Mouse (Mus musculus) cerebellum, adult 2 months (tissue): ENCODE measurements around the gene Csl. TPM values are rescaled to one million over a fixed set of nuclear protein-coding genes. Genes with fewer than 3 reads are reported as not detected.

ENCODE experiments used
- DNase-seq, 2 experiments: peaks; one replicate each; pipeline ENCODE4 v3.0.0; 2021
- H3K27ac ChIP-seq: fragments of 200-500 bp; 2 replicates; pipeline ENCODE4 v1.5.1; 2012; ENCODE audit warnings: low read length, control low read depth, inconsistent platforms; ENCODE audit not compliant: insufficient read depth
- H3K27me3 ChIP-seq: fragments of 200-500 bp; 2 replicates; pipeline ENCODE4 v1.6.1; 2012; ENCODE audit warnings: inconsistent platforms, mild to moderate bottlenecking, low read length, moderate library complexity; ENCODE audit not compliant: control insufficient read depth, insufficient read depth
- H3K4me1 ChIP-seq: fragments of 200-500 bp; 2 replicates; pipeline ENCODE4 v1.6.1; 2011; ENCODE audit warnings: low read length; ENCODE audit not compliant: control insufficient read depth, insufficient read depth
- H3K4me3 ChIP-seq: fragments of 200-500 bp; replicated peaks from 2 replicates; pipeline ENCODE3; 2011; ENCODE audit warnings: mild to moderate bottlenecking, low read depth, low read length, control low read depth; ENCODE audit not compliant: insufficient read depth
- CTCF ChIP-seq: fragments of 200-500 bp; IDR thresholded peaks from 2 replicates; pipeline ENCODE4 v1.5.1; 2011; ENCODE audit warnings: low read depth, mild to moderate bottlenecking, control low read depth, low read length, moderate library complexity, borderline replicate concordance; ENCODE audit not compliant: insufficient read depth
- POLR2A ChIP-seq: fragments of 200-500 bp; IDR thresholded peaks from 2 replicates; pipeline ENCODE4 v1.6.1; 2011; ENCODE audit warnings: low read length, control low read depth, borderline replicate concordance; ENCODE audit not compliant: insufficient read depth
- WGBS: fragments of 180-500 bp; shearing (Covaris S2); methylation state at CpG from one replicate; pipeline ENCODE4 v1.1.7; 2018; 5-methylcytosine and 5-hydroxymethylcytosine counted together
- polyA plus RNA-seq: library from polyadenylated mRNA; depleted of rRNA; stranded (reverse); fragments of >200 nt; gene quantifications from 2 replicates; pipeline ENCODE4 v1.2.3, GENCODE M21; 2012; rRNA removed

Gene Csl
- polyA plus RNA-seq: not detected in 2 replicates

DNA sequence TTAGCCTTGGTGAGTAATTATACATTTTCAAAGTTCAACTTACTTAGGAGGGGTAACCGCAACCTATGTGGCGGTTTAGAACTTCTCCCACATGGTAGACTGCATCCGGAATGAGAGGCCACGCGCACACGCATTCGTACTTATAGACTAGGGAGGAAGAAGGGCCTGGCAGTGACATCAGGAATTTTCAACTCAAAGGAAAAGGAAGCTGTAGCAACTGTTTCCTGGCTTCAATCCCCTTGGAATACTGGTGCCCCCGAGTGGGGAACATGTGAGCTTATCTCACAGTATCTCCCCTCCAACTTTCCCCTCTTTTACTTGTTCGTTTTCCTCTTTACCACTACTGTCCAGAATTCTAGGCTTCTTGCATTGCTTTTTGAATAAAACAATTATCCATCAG lies at the start of gene Csl:
TSS of gene Csl (minus strand) at position 101 of the 400 bp plus-strand sequence.
- Histone ChIP-seq H3K27ac (no peak within 1 kb of the TSS), H3K4me1 (no peaks in the 10 kb centered on the region), H3K4me3 (no peak within 1 kb of the TSS), H3K27me3 (no peaks in the 10 kb centered on the region)
- no peak for DNase-seq
- 95% methylated on average over 9 of the region's 9 CpGs for WGBS
- TF ChIP-seq CTCF (no peak), POLR2A (no peak)

- no peaks in the 10 kb centered on the region for H3K27me3 ChIP-seq
- DNase-seq: no peak
- H3K4me1 ChIP-seq: no peaks in the 10 kb centered on the region
- TF ChIP-seq POLR2A (no peak), CTCF (no peak)
- no peak overlapping the region for H3K27ac ChIP-seq
- WGBS: 19% methylated on average over 2 of the region's 2 CpGs
- no peak overlapping the region for H3K4me3 ChIP-seq
Measured at GRCm38 (mm10) chr10:99789418-99789817, 30.0 kb upstream of the Csl start.

GRCm38 (mm10) chr10:99774228-99775120 lies 15.0 kb upstream of the Csl start:
- H3K4me3 ChIP-seq: no peak overlapping the region
- DNase-seq: peak in 1 of 2 experiments; percentile 8
- H3K4me1 ChIP-seq: no peaks in the 10 kb centered on the region
- WGBS: 56% methylated on average over 12 of the region's 12 CpGs
- no peak for TF ChIP-seq CTCF
- TF ChIP-seq POLR2A: no peak
- H3K27me3 ChIP-seq: no peaks in the 10 kb centered on the region
- H3K27ac ChIP-seq: no peak overlapping the region

- H3K27ac ChIP-seq: no peak overlapping the region
- no peaks in the 10 kb centered on the region for H3K4me1 ChIP-seq
- DNase-seq: no peak
- 75% methylated on average over 2 of the region's 2 CpGs for WGBS
- H3K27me3 ChIP-seq: no peaks in the 10 kb centered on the region
- TF ChIP-seq CTCF (no peak), POLR2A (no peak)
- no peak overlapping the region for H3K4me3 ChIP-seq
Measured at GRCm38 (mm10) chr10:99750146-99750545, 9.3 kb downstream of the Csl start.

GRCm38 (mm10) chr10:99748668-99749260 lies 10.7 kb downstream of the Csl start:
- Histone ChIP-seq H3K4me1 (no peaks in the 10 kb centered on the region), H3K4me3 (no peak overlapping the region), H3K27ac (no peak overlapping the region), H3K27me3 (no peaks in the 10 kb centered on the region)
- WGBS: 87% methylated on average over 2 of the region's 2 CpGs
- DNase-seq: no peak
- TF ChIP-seq POLR2A: no peak

DNA sequence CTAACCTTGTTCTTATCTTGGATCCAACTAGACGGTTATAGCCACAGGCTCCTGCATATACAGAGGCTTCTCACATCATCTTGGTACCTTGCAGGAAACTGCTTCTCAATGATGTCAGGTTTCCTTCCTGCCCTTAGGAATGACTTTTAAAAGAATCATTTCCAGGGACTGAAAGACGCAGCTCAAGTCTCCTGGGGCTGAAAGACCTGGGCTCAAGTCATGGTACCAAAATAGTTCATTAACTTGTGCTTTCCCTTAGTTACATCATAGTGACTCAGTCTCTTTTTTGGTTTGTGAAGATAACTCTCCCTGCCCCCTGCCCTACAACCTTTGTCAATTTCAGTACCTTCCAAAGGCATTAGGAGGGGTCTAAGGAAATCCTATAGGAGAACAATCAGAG lies 11.4 kb downstream of the Csl start:
- TF ChIP-seq CTCF: no peak
- TF ChIP-seq POLR2A: no peak
- Histone ChIP-seq H3K27me3 (no peaks in the 10 kb centered on the region), H3K27ac (no peak overlapping the region), H3K4me1 (no peaks in the 10 kb centered on the region), H3K4me3 (no peak overlapping the region)
- WGBS: 51% methylated on average over 2 of the region's 2 CpGs
- no peak for DNase-seq

DNA sequence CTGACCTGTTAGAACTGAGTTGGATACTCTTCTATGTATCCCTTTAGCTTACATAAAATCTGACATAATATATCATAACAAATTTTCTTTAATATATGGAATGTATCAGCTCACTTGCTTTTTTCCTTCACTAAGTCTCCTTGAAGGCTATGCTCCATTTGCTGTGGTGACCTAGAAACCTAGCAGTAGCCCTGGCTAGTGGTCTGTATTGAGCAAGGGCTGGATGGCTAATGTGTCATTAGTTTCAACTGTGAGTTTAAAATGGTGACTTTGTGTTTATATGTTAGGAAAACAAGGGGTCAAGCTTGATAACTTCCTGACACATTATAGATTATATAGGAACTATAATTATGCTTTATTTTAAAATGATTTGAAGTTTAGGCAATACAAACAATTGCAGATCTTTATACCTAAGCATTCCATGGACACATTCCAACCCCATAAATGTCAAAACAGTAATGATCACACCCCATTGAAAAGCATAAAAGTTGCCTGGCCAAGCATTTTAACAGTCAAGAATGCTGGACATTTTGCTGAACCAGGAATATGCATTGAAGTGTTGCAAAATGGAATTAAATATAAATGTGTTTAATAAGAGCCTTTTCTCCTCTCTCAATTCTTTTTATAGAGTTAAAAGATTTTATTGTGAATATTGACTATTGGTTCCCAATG lies 17.7 kb downstream of the Csl start:
- TF ChIP-seq CTCF (no peak), POLR2A (no peak)
- no peaks in the 10 kb centered on the region for H3K27me3 ChIP-seq
- H3K4me1 ChIP-seq: no peaks in the 10 kb centered on the region
- no peak for DNase-seq
- no peak overlapping the region for H3K27ac ChIP-seq
- H3K4me3 ChIP-seq: no peak overlapping the region
